Mouse (Mus musculus): ENCODE results near the gene Sap18.
"Not testable (repeated sequence)": the region's sequence is repeated elsewhere in the genome, so short reads cannot be mapped to it uniquely, and the experiment has no call there.

Gene Sap18

GRCm38 (mm10) chr14:57808558-57808957 lies 10.6 kb downstream of the Sap18 start:
- CTCF ChIA-PET = interaction anchor here in 2 of 4 experiments (0.7 to 1.1 kb wide), 3 partner anchors 9 to 102 kb away, joined by 3 to 5 read pairs (median 3); no protein-coding TSS in a partner anchor
- POLR2A ChIA-PET = interaction anchor here in 3 of 4 experiments (0.6 to 7.0 kb wide), 11 partner anchors 8 to 191 kb away, joined by 3 to 66 read pairs (median 6); partner anchors contain the start of genes Mrpl57 (in 2 of the 3), Sap18 (in 2 of the 3), Ska3 (in 2 of the 3) and Gm49361 (in 1 of the 3)

- POLR2A ChIA-PET = interaction anchor here in 2 of 4 experiments (0.7 to 7.0 kb wide), 9 partner anchors 9 to 79 kb away, joined by 3 to 66 read pairs (median 4); partner anchors contain the start of genes Sap18 (in 2 of the 2), Zdhhc20 (in 2 of the 2), Mrpl57 (in 1 of the 2) and Ska3 (in 1 of the 2)
- CTCF ChIA-PET = interaction anchor here in 1 of 4 experiments (0.7 kb wide), 1 partner anchor 104 kb away, joined by 4 read pairs; no protein-coding TSS in a partner anchor
These were observed 12.9 kb downstream of the Sap18 start for GRCm38 (mm10) chr14:57810886-57811285.

- POLR2A ChIA-PET = interaction anchor here in 2 of 4 experiments (0.6 to 7.0 kb wide), 9 partner anchors 8 to 1241 kb away, joined by 3 to 66 read pairs (median 5); partner anchors contain the start of genes Mrpl57 (in 1 of the 2), Sap18 (in 1 of the 2) and Ska3 (in 1 of the 2)
- CTCF ChIA-PET = interaction anchor here in 3 of 4 experiments (0.6 to 1.1 kb wide), 3 partner anchors 12 to 37 kb away, joined by 3 to 4 read pairs (median 4); partner anchors contain the start of gene Sap18 (in 1 of the 3)
These were observed 13.9 kb downstream of the Sap18 start for GRCm38 (mm10) chr14:57811844-57812243.

- POLR2A ChIA-PET = interaction anchor here in 3 of 4 experiments (0.9 to 1.4 kb wide), 8 partner anchors 8 to 41 kb away, joined by 3 to 6 read pairs (median 3); no protein-coding TSS in a partner anchor
- CTCF ChIA-PET = no interaction called here
These were observed 22.9 kb downstream of the Sap18 start for GRCm38 (mm10) chr14:57820839-57821238.

GRCm38 (mm10) chr14:57825788-57826751 lies 28.1 kb downstream of the Sap18 start, which contains the start of the genes Ska3 and Mrpl57:
TSS of gene Ska3 (minus strand) at chr14:57826185.
TSS of gene Mrpl57 (plus strand) at chr14:57826234.
- POLR2A ChIA-PET = interaction anchor here in 3 of 4 experiments (0.5 to 4.2 kb wide), 47 partner anchors 8 to 501 kb away, joined by 3 to 24 read pairs (median 4); partner anchors contain the start of genes Sap18 (in 3 of the 3), Zdhhc20 (in 2 of the 3) and Gm49361 (in 1 of the 3)
- CTCF ChIA-PET = interaction anchor here in 2 of 4 experiments (0.6 to 2.1 kb wide), 2 partner anchors 28 to 257 kb away, joined by 3 to 4 read pairs; no protein-coding TSS in a partner anchor

GRCm38 (mm10) chr14:57827284-57827683 lies 29.3 kb downstream of the Sap18 start:
- ChIA-PET POLR2A (interaction anchor here in 3 of 4 experiments (0.6 to 4.2 kb wide), 31 partner anchors 9 to 683 kb away, joined by 3 to 24 read pairs (median 5); partner anchors contain the start of genes Sap18 (in 1 of the 3) and Zdhhc20 (in 1 of the 3)), CTCF (interaction anchor here in 2 of 4 experiments (0.6 to 2.1 kb wide), 2 partner anchors 26 to 88 kb away, joined by 4 to 8 read pairs; no protein-coding TSS in a partner anchor)

- CTCF ChIA-PET = no interaction called here
- POLR2A ChIA-PET = interaction anchor here in 3 of 4 experiments (0.5 to 4.6 kb wide), 10 partner anchors 8 to 178 kb away, joined by 3 to 24 read pairs (median 6); partner anchors contain the start of gene Zdhhc20 (in 1 of the 3)
These were observed 35.5 kb downstream of the Sap18 start for GRCm38 (mm10) chr14:57833526-57833925.

- ChIA-PET POLR2A (interaction anchor here in 1 of 4 experiments (2.3 kb wide), 1 partner anchor 29 kb away, joined by 8 read pairs; no protein-coding TSS in a partner anchor), CTCF (no interaction called here)
These were observed 37.2 kb downstream of the Sap18 start for GRCm38 (mm10) chr14:57835157-57835556.

GRCm38 (mm10) chr14:57844535-57844934 lies 46.6 kb downstream of the Sap18 start:
- POLR2A ChIA-PET = interaction anchor here in 3 of 4 experiments (0.6 to 2.3 kb wide), 8 partner anchors 8 to 409 kb away, joined by 3 to 7 read pairs (median 3); no protein-coding TSS in a partner anchor
- CTCF ChIA-PET = interaction anchor here in 1 of 4 experiments (0.7 kb wide), 1 partner anchor 45 kb away, joined by 4 read pairs; the partner anchor contains the start of gene Zdhhc20

- ChIA-PET CTCF (interaction anchor here in 1 of 4 experiments (0.6 kb wide), 1 partner anchor 59 kb away, joined by 4 read pairs; no protein-coding TSS in a partner anchor), POLR2A (interaction anchor here in 3 of 4 experiments (0.6 to 1.5 kb wide), 7 partner anchors 10 to 219 kb away, joined by 3 to 5 read pairs (median 3); partner anchors contain the start of genes Sap18 (in 1 of the 3) and Zdhhc20 (in 1 of the 3))
These were observed 50.1 kb downstream of the Sap18 start for GRCm38 (mm10) chr14:57848061-57848460.

- ChIA-PET CTCF (interaction anchor here in 1 of 4 experiments (0.7 kb wide), 1 partner anchor 36 kb away, joined by 4 read pairs; no protein-coding TSS in a partner anchor), POLR2A (interaction anchor here in 3 of 4 experiments (0.6 to 3.4 kb wide), 7 partner anchors 23 to 725 kb away, joined by 3 to 14 read pairs (median 5); partner anchors contain the start of genes Mrpl57 (in 1 of the 3), Ska3 (in 1 of the 3) and Zdhhc20 (in 1 of the 3))
These were observed 50.7 kb downstream of the Sap18 start for GRCm38 (mm10) chr14:57848646-57849045.

- POLR2A ChIA-PET = interaction anchor here (0.6 to 3.4 kb wide), 25 partner anchors 9 to 106 kb away, joined by 3 to 14 read pairs (median 4); partner anchors contain the start of genes Zdhhc20 (in 3 of the 4), Mrpl57 (in 2 of the 4) and Ska3 (in 2 of the 4)
- CTCF ChIA-PET = no interaction called here
These were observed 52.4 kb downstream of the Sap18 start for GRCm38 (mm10) chr14:57850330-57850729.

GRCm38 (mm10) chr14:57852961-57853360 lies 55.0 kb downstream of the Sap18 start:
- CTCF ChIA-PET = interaction anchor here in 2 of 4 experiments (1.3 to 1.4 kb wide), 2 partner anchors 27 to 59 kb away, joined by 3 to 4 read pairs; partner anchors contain the start of genes Mrpl57 (in 1 of the 2) and Ska3 (in 1 of the 2)

GRCm38 (mm10) chr14:57856037-57856436 lies 58.1 kb downstream of the Sap18 start:
- CTCF ChIA-PET = not testable (repeated sequence)
- POLR2A ChIA-PET = interaction anchor here in 2 of 4 experiments (0.6 to 1.4 kb wide), 4 partner anchors 34 to 112 kb away, joined by 3 to 4 read pairs (median 3); partner anchors contain the start of gene Zdhhc20 (in 2 of the 2)

More at GRCm38 (mm10) chr14:57852961-57853360, 55.0 kb downstream of the Sap18 start:
- POLR2A ChIA-PET = interaction anchor here (0.5 to 3.1 kb wide), 40 partner anchors 8 to 198 kb away, joined by 3 to 24 read pairs (median 4); partner anchors contain the start of genes Ska3 (in 2 of the 4), Zdhhc20 (in 2 of the 4), Mrpl57 (in 1 of the 4) and Xpo4 (in 1 of the 4)
